In genomic region chr10:28171196-28171595, GRCm38 (mm10) we compare ENCODE assay signal across 15 mouse cellular contexts.
"Had no signal": no experiment of that assay in that cellular context is flagged by ENCODE, and none has a peak within 500 bp of the region (broad histone marks: within the 10 kb centered on the region; RNA-seq: fewer than 3 reads in every experiment).

No protein-coding gene starts in this region.

- ATAC-seq: midbrain, embryonic 13.5 days had no signal

- H3K9me3 ChIP-seq: liver, embryonic 13.5 days; megakaryocyte, embryonic 14.5 days; midbrain, embryonic 10.5 days; midbrain, embryonic 13.5 days; neural tube, embryonic 13.5 days had no signal

- H3K9ac ChIP-seq: liver, embryonic 13.5 days; midbrain, embryonic 13.5 days; neural tube, embryonic 13.5 days had no signal

- H3K27ac ChIP-seq: liver, embryonic 13.5 days; midbrain, embryonic 10.5 days; midbrain, embryonic 13.5 days; neural tube, embryonic 13.5 days had no signal

- H3K4me2 ChIP-seq: liver, embryonic 13.5 days; midbrain, embryonic 13.5 days; neural tube, embryonic 13.5 days had no signal

- H3K4me1 ChIP-seq: liver, embryonic 13.5 days; megakaryocyte, embryonic 14.5 days; midbrain, embryonic 10.5 days; midbrain, embryonic 13.5 days; neural tube, embryonic 13.5 days had no signal

- DNase-seq: kidney, adult 18-20 months; kidney, adult 9 months; kidney, postnatal 14 days; kidney, postnatal 4 days; layer of hippocampus, adult 9-11 months; liver, embryonic 13.5 days; lung, adult 2 months; lung, postnatal 36 days; thymus, adult 2 months; thymus, postnatal 14 days; thymus, postnatal 4 days had no signal

- H3K36me3 ChIP-seq: liver, embryonic 13.5 days; midbrain, embryonic 10.5 days; midbrain, embryonic 13.5 days; neural tube, embryonic 13.5 days had no signal

- H3K4me3 ChIP-seq: liver, embryonic 13.5 days; megakaryocyte, embryonic 14.5 days; midbrain, embryonic 10.5 days; midbrain, embryonic 13.5 days; neural tube, embryonic 13.5 days had no signal

- H3K27me3 ChIP-seq: liver, embryonic 13.5 days; megakaryocyte, embryonic 14.5 days; midbrain, embryonic 13.5 days; neural tube, embryonic 13.5 days had no signal
